Mouse (Mus musculus) frontal cortex, postnatal 25 days (tissue): Measurements from ENCODE around the gene St6galnac6.
A peak's percentile ranks its signal among the peaks of the same experiment; 100 is the strongest.

Experiments
- DNase-seq, 2 experiments: peaks; one replicate each; pipeline ENCODE4 v3.0.0; 2022; ENCODE audit warnings: low spot score in 2 of 2

St6galnac6 gene

GRCm38 (mm10) chr2:32585149-32585714 is 14.3 kb upstream of the St6galnac6 start:
- no peak for DNase-seq

GRCm38 (mm10) chr2:32586871-32587351 is 12.6 kb upstream of the St6galnac6 start, which contains the start of gene St6galnac4:
TSS of gene St6galnac4 (plus strand) at chr2:32587095.
- peak; percentile 78 for DNase-seq

- no peak for DNase-seq
Observed at GRCm38 (mm10) chr2:32587731-32588321, 11.7 kb upstream of the St6galnac6 start.

- DNase-seq: no peak
Observed at GRCm38 (mm10) chr2:32589213-32589795, 10.2 kb upstream of the St6galnac6 start.

GRCm38 (mm10) chr2:32590224-32590623 is 9.3 kb upstream of the St6galnac6 start:
- no peak for DNase-seq

- DNase-seq: no peak
Observed at GRCm38 (mm10) chr2:32591249-32591648, 8.3 kb upstream of the St6galnac6 start.

- DNase-seq: no peak
Observed at GRCm38 (mm10) chr2:32596725-32597124, 2.8 kb upstream of the St6galnac6 start.

- DNase-seq: no peak
Observed at GRCm38 (mm10) chr2:32597248-32597647, 2.3 kb upstream of the St6galnac6 start.

- DNase-seq: no peak
Observed at GRCm38 (mm10) chr2:32597699-32598098, 1.8 kb upstream of the St6galnac6 start.

GRCm38 (mm10) chr2:32598506-32598905 is 1.0 kb upstream of the St6galnac6 start:
- DNase-seq: no peak

GRCm38 (mm10) chr2:32601417-32602065 is 2.0 kb downstream of the St6galnac6 start:
- DNase-seq: no peak

- peak; percentile 87 to 95 for DNase-seq
Observed at GRCm38 (mm10) chr2:32602600-32603054, 3.1 kb downstream of the St6galnac6 start.

GRCm38 (mm10) chr2:32604631-32605030 is 5.1 kb downstream of the St6galnac6 start:
- DNase-seq: no peak

GRCm38 (mm10) chr2:32606161-32607142 is 6.9 kb downstream of the St6galnac6 start:
- no peak for DNase-seq

GRCm38 (mm10) chr2:32607262-32607947 is 7.9 kb downstream of the St6galnac6 start:
- DNase-seq: no peak

GRCm38 (mm10) chr2:32608141-32608777 is 8.8 kb downstream of the St6galnac6 start:
- no peak for DNase-seq

GRCm38 (mm10) chr2:32608778-32609435 is 9.4 kb downstream of the St6galnac6 start:
- DNase-seq: no peak

GRCm38 (mm10) chr2:32610610-32611229 is 11.2 kb downstream of the St6galnac6 start:
- DNase-seq: no peak

- no peak for DNase-seq
Observed at GRCm38 (mm10) chr2:32612274-32612673, 12.8 kb downstream of the St6galnac6 start.
